Mouse (Mus musculus) small intestine, adult 2 months (tissue): ENCODE measurements at regions not wholly inside any gene's neighbourhood (a gene's known extent, or its start where the extent isn't known, plus 50 kb on each side); places are given as distances from the start of the nearest gene placed in this dataset.

ENCODE experiments used
- CTCF ChIP-seq: fragments of 200-500 bp; IDR thresholded peaks from 2 replicates; pipeline ENCODE4 v1.5.1; 2012; ENCODE audit warnings: low read depth, mild to moderate bottlenecking, control low read depth, inconsistent platforms, low read length, moderate library complexity, mixed read lengths; ENCODE audit not compliant: insufficient replicate concordance, insufficient read length; ENCODE audit errors: extremely low read depth
- POLR2A ChIP-seq: fragments of 200-500 bp; IDR thresholded peaks from 2 replicates; pipeline ENCODE4 v1.6.1; 2012; ENCODE audit warnings: low read depth, mild to moderate bottlenecking, control low read depth, inconsistent platforms, low read length, moderate library complexity

DNA sequence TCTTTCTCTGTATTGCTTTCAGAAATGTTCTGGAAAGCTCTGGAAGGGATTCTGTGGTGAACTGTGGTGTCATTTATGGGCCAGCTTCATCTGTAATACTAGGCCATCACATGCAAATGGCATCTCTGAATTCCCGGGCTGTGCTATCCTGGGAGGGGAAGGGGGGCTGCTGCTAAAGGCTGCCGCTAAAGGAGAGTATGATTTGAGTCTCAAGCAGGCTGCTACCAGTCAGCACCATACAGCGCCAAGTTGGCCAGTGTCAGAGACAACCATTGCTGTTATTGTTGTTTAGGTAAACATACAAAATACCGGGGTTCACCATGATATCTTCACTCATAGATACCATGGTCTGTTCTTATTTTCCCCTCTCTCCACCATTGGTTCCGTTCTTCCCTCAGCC, 543.5 kb downstream of the Zfp704 start:
- TF ChIP-seq POLR2A (no peak), CTCF (no peak)
